Mouse (Mus musculus) midbrain, embryonic 14.5 days (tissue): ENCODE measurements around the gene Rfesd. TPM values are rescaled to one million over a fixed set of nuclear protein-coding genes. Genes with fewer than 3 reads are reported as not detected.
A peak's percentile ranks its signal among the peaks of the same experiment; 100 is the strongest.

Source experiments
- ATAC-seq: fragments of 200-750 bp; cut with Nextera tagmentation; 2 replicates; pipeline ENCODE4 v1.8.0; 2017; ENCODE audit warnings: moderate number of reproducible peaks, moderate library complexity; ENCODE audit not compliant: low FRiP score, low TSS enrichment
- DNase-seq: peaks from one replicate; pipeline ENCODE4 v3.0.0-alpha.2; 2015
- H3K27ac ChIP-seq: fragments of 300-500 bp; sonication (generic); replicated peaks from 2 replicates; pipeline ENCODE4 v1.5.1; 2014; ENCODE audit warnings: mild to moderate bottlenecking, low read depth, low read length, moderate library complexity
- H3K27me3 ChIP-seq: fragments of 300-500 bp; sonication (generic); 2 replicates; pipeline ENCODE4 v1.6.1; 2014; ENCODE audit warnings: low read length, control low read depth, mixed read lengths; ENCODE audit not compliant: control insufficient read depth, insufficient read depth
- H3K36me3 ChIP-seq: fragments of 300-500 bp; sonication (generic); 2 replicates; pipeline ENCODE4 v1.6.1; 2014; ENCODE audit warnings: low read length, control low read depth; ENCODE audit not compliant: control insufficient read depth, insufficient read depth
- H3K4me1 ChIP-seq: fragments of 300-500 bp; sonication (generic); 2 replicates; pipeline ENCODE4 v1.6.1; 2014; ENCODE audit warnings: mild to moderate bottlenecking, antibody characterized with exemption, low read length, control low read depth; ENCODE audit not compliant: control insufficient read depth, insufficient read depth
- H3K4me2 ChIP-seq: fragments of 300-500 bp; sonication (generic); 2 replicates; pipeline ENCODE4 v1.6.1; 2014; ENCODE audit warnings: mild to moderate bottlenecking, low read length, moderate library complexity
- H3K4me3 ChIP-seq: fragments of 300-500 bp; sonication (generic); replicated peaks from 2 replicates; pipeline ENCODE4 v1.5.1; 2014; ENCODE audit warnings: low read depth, low read length
- H3K9ac ChIP-seq: fragments of 300-500 bp; sonication (generic); replicated peaks from 2 replicates; pipeline ENCODE4 v1.6.1; 2014; ENCODE audit warnings: mild to moderate bottlenecking, low read length, moderate library complexity
- H3K9me3 ChIP-seq: fragments of 300-500 bp; sonication (generic); 2 replicates; pipeline ENCODE4 v1.6.1; 2016; ENCODE audit warnings: low read length, control low read depth, mixed read lengths; ENCODE audit not compliant: control insufficient read depth
- WGBS: fragments of 180-500 bp; shearing (Covaris S2); extraction: QIAGEN DNeasy Blood & Tissue Kit; methylation state at CpG from one replicate; pipeline ENCODE4 v1.1.7; 2014; 5-methylcytosine and 5-hydroxymethylcytosine counted together
- polyA plus RNA-seq: library from polyadenylated mRNA; unstranded; fragments of >200 nt; fragmentation: Nextera tagmentation; extraction: Ambion mirVana; gene quantifications from 2 replicates; pipeline ENCODE4 v1.2.1, GENCODE M21; 2014

Rfesd gene
- polyA plus RNA-seq, 1 experiment from 2014 or later, result 24.1 TPM

DNA sequence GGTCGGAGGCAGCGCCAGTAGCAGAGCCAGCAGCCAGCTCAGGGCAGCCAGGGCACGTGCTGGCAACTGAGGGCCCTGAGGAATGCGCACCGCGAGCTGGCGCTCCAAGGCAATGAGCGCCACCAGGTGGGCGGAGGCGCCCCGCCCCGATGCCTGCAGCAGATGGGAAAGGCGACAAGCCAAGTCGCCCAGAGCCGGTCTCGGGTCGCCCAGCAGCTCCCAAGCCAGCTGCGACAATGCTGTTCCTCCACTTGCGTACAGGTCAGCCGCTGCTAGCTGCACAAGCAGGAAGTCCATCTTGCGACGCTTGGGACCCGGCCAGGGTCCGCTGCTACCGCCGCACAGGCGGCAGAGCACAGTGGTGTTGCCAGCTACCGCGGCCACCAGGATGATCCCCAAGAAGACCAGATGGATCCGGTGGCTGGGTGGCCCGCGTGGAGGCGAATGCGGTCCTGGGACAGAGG, 37.8 kb upstream of the Rfesd start:
- peak overlapping the region; percentile 57 for H3K4me3 ChIP-seq
- no peaks in the 10 kb centered on the region for H3K9me3 ChIP-seq
- H3K9ac ChIP-seq, result peak overlapping the region; percentile 60
- H3K27ac ChIP-seq, result no peak overlapping the region
- peak overlapping the region; percentile 100 for H3K4me2 ChIP-seq
- H3K4me1 ChIP-seq, result peaks cover 10% of the 10 kb centered on the region; the same call in 1 of the 2 replicates
- ATAC-seq (peak; percentile 92), DNase-seq (peak; percentile 87)
- H3K27me3 ChIP-seq, result peaks cover 37% of the 10 kb centered on the region
- WGBS, result under 1% methylated on average over 34 of the region's 34 CpGs
- no peaks in the 10 kb centered on the region for H3K36me3 ChIP-seq

GRCm38 (mm10) chr13:76055391-76056232, 37.1 kb upstream of the Rfesd start:
- no peaks in the 10 kb centered on the region for H3K9me3 ChIP-seq
- DNase-seq, result peak; percentile 72
- H3K9ac ChIP-seq, result peak overlapping the region; percentile 60
- H3K4me1 ChIP-seq, result peaks cover 10% of the 10 kb centered on the region; the same call in 1 of the 2 replicates
- peak overlapping the region; percentile 57 for H3K4me3 ChIP-seq
- 1% methylated on average over 59 of the region's 59 CpGs for WGBS
- peaks cover 37% of the 10 kb centered on the region for H3K27me3 ChIP-seq
- H3K4me2 ChIP-seq, result peak overlapping the region; percentile 100
- 0 out of 2 replicates have a peak overlapping the region, but pooled peaks have one; percentile 20 for H3K27ac ChIP-seq
- no peaks in the 10 kb centered on the region for H3K36me3 ChIP-seq
- ATAC-seq, result peak; percentile 74

DNA sequence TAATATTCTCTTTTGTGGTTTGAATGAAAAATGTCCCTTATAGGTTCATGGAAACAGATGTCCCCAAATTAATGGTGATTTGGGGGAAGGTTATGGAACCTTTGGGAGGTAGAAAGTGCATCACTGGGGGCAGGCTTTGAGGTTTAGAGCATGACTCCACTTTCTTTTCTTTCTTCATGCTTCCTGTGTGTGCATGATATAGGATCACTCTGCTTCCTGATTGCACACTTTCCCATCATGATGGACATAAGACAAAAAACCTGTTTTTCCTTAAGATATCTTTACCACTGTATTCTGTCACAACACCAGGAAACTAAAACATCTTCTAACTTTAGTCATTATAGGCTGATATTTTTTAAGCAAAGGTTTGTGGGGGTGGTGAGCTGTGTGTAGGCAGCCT, 26.5 kb upstream of the Rfesd start:
- Histone ChIP-seq H3K4me2 (no peak overlapping the region), H3K9me3 (0 out of 2 replicates have a peak, but pooled peaks cover 5% of the 10 kb centered on the region), H3K4me3 (no peak overlapping the region), H3K9ac (no peak overlapping the region), H3K27ac (no peak overlapping the region), H3K36me3 (no peaks in the 10 kb centered on the region), H3K27me3 (no peaks in the 10 kb centered on the region), H3K4me1 (no peaks in the 10 kb centered on the region)
- DNase-seq, result no peak
- no peak for ATAC-seq

DNA sequence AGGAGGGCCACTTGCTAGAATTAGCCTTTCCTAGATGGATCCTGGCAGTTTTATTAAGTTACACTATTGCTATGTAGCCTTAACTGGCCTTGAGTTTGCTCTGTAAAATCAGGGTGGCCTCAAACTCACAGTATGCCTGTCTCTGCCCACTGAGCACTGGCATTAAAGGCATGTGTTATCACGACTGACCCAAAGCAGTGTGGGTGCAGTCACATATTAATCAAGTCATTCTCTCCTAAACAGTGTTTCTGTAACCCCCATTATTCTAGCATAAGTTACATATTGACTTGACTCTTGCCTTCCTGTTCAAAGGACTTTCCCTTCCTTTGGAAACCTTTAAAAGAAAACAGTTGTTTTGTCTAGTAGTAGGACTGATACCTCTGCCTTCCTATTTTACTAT, 23.9 kb upstream of the Rfesd start:
- no peak overlapping the region for H3K27ac ChIP-seq
- H3K4me1 ChIP-seq, result no peaks in the 10 kb centered on the region
- H3K4me3 ChIP-seq, result no peak overlapping the region
- no peaks in the 10 kb centered on the region for H3K27me3 ChIP-seq
- WGBS, result 54% methylated on average over 1 of the region's 1 CpGs
- DNase-seq, result no peak
- no peak overlapping the region for H3K4me2 ChIP-seq
- no peak for ATAC-seq
- H3K9ac ChIP-seq, result no peak overlapping the region
- H3K36me3 ChIP-seq, result no peaks in the 10 kb centered on the region
- 0 out of 2 replicates have a peak, but pooled peaks cover 4% of the 10 kb centered on the region for H3K9me3 ChIP-seq

GRCm38 (mm10) chr13:76024588-76024987, 6.1 kb upstream of the Rfesd start:
- Histone ChIP-seq H3K27me3 (no peaks in the 10 kb centered on the region), H3K27ac (no peak overlapping the region), H3K4me2 (no peak overlapping the region), H3K4me3 (no peak overlapping the region), H3K9ac (no peak overlapping the region), H3K9me3 (no peaks in the 10 kb centered on the region), H3K36me3 (no peaks in the 10 kb centered on the region), H3K4me1 (no peaks in the 10 kb centered on the region)
- no peak for ATAC-seq
- no peak for DNase-seq
- WGBS, result 90% methylated on average over 3 of the region's 3 CpGs

DNA sequence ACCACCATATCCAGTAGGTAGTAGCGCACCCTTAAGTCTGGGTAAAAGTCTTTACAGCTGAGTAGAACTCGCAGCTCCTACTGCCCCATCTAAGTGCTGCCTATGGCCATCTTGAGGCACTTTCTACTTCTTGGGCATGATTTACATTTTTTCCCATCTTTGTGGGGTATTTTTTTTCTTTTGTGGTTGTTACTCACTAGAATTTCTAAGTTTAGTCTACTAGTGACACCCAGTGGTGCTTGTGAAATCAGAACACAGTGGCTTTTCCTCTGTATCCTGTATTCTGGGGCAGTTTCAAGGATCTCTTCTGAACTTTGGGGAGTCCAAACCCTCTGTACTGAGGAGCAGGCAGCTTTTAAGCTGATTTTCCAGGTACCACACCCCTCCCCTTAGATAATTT, 3.3 kb upstream of the Rfesd start:
- H3K27me3 ChIP-seq, result no peaks in the 10 kb centered on the region
- H3K9ac ChIP-seq, result no peak overlapping the region
- WGBS, result 93% methylated on average over 2 of the region's 2 CpGs
- no peaks in the 10 kb centered on the region for H3K9me3 ChIP-seq
- H3K36me3 ChIP-seq, result no peaks in the 10 kb centered on the region
- no peak overlapping the region for H3K27ac ChIP-seq
- ATAC-seq (no peak), DNase-seq (peak; percentile 54)
- H3K4me1 ChIP-seq, result peaks cover 7% of the 10 kb centered on the region; the same call in 1 of the 2 replicates
- H3K4me3 ChIP-seq, result no peak overlapping the region
- H3K4me2 ChIP-seq, result no peak overlapping the region

DNA sequence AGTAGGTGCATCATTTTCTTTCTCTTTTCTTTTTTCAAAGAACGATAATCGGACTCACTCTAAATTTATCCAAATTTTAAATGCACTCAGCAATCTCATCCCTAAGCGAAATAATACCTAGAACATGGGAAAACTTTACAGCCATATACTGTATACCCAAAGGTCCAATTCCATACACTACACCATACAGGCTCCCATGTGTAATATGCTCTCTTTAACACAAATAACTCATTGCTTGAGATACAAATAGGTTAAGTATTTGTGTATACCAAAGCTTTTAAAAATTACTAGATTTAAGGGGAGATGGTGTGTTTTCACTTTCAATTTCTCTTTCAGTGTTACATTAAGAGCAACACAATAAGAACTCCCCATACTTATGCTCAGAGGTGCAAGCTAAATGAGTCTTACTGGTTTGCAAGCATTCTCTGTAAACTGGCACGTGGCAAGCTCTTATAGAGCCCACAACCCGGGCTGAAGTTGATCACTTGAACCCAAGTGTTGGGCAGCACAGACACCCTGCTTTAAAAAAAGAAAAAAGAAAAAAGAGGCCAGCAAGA, 403 bp upstream of the Rfesd start:
- no peaks in the 10 kb centered on the region for H3K9me3 ChIP-seq
- DNase-seq (peak; percentile 2), ATAC-seq (peak; percentile 53)
- 45% methylated on average over 5 of the region's 5 CpGs for WGBS
- peaks cover 7% of the 10 kb centered on the region; the same call in 1 of the 2 replicates for H3K4me1 ChIP-seq
- no peak overlapping the region; the same call in 1 of the 2 replicates for H3K9ac ChIP-seq
- no peaks in the 10 kb centered on the region for H3K27me3 ChIP-seq
- no peaks in the 10 kb centered on the region for H3K36me3 ChIP-seq
- H3K27ac ChIP-seq, result peak overlapping the region; percentile 95; the same call in 1 of the 2 replicates
- H3K4me3 ChIP-seq, result peak overlapping the region; percentile 78
- H3K4me2 ChIP-seq, result peak overlapping the region; percentile 77

DNA sequence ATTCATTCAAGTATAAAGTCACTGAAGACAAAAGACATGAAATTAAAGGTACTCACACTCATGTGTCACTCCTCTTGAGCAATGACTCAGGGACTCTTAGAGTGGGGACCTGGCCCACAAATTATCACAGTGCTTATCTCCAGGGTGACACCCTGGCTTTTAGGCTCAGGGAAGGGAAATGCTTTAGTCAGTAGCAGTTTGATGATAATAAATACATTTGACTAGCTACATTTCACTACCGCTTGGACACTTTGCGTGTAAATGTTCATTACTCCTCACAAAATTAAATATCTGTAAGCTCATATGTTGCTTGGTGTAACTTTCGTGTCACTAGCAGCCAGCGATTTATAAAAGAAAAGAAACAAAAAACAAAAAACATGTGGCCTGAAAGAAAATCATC, 1.1 kb downstream of the Rfesd start:
- peak overlapping the region; percentile 78 for H3K4me3 ChIP-seq
- H3K27me3 ChIP-seq, result no peaks in the 10 kb centered on the region
- H3K4me2 ChIP-seq, result peak overlapping the region; percentile 77
- H3K36me3 ChIP-seq, result no peaks in the 10 kb centered on the region
- H3K9ac ChIP-seq, result peak overlapping the region; percentile 93
- no peak for ATAC-seq
- WGBS, result 77% methylated on average over 4 of the region's 4 CpGs
- no peaks in the 10 kb centered on the region for H3K9me3 ChIP-seq
- DNase-seq, result peak; percentile 13
- H3K27ac ChIP-seq, result peak overlapping the region; percentile 95
- H3K4me1 ChIP-seq, result peaks cover 7% of the 10 kb centered on the region; the same call in 1 of the 2 replicates
